Mouse (Mus musculus) monocyte, adult 2 months (primary cell): ENCODE results near the gene Abcc8.
A peak's percentile ranks its signal among the peaks of the same experiment; 100 is the strongest.
"Not testable (repeated sequence)": the region's sequence is repeated elsewhere in the genome, so short reads cannot be mapped to it uniquely, and the experiment has no call there.

Experiments used
- DNase-seq, 2 experiments: peaks; one replicate each; pipeline ENCODE4 v3.0.0; 2022; ENCODE audit warnings: low spot score in 2 of 2, low read depth in 1 of 2

Abcc8 gene

DNA sequence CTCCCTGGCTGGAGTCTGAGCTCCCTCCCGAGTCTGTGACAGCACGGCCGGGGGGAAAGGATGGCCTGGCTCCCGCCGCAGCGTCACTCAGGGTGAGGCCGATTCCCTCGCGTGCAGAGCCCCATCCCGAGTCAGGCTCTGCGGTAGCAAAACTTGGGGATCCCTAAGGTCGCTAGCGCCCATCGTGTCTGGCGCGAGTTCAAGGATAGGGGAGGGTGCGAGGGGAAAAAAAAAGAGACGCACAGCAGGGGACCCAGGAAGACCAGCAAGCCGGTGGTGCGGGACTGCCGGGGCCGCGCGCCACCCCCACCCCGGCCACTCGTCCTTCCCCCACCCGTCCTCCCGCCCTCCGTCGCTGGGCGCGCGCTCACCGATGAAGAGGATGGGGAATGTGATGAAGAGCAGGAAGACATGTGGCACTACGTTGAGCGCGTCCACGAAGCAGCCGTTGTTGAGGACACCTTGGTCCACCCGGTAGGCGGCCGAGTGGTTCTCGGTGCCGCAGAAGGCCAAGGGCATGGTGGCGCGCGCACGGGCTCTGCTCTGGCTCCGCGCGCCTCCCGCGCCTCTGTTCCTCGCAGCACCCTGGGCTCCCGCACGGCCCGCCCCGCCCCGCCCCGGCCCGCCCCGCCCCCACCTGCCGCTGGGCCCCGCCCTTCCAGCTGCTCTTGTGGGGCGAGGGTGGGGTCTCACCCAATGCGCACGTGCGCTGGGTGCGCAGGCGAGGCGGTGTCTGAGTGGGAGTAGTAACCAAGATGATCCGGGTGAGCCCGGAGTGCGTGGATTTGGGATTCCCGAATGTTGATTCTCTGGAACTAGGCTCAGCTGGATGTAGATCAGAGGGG is at the start of gene Abcc8:
Abcc8 (minus strand) TSS at position 603 of the 845 bp plus-strand sequence.
- DNase-seq = no peak

DNA sequence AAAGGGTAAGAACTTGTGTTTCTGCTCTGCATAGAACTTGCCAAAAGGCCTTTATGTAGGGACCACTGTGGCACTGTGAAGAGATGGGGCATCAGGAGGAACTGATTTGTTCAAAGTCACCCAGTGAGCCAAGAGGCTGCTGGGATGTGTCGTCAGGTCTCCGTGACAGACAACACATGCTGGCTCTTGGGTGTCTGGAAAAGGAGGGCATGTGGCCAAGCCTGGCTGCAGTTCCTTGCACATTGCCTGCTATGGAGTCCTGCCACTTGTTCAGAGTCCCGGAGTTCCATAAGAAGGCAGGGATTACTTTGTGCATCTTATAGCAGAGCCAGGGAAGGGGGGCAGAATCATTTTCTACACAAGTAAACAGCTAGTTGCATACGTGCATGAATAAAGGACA is 47.1 kb upstream of the Abcc8 start:
- no peak for DNase-seq

DNA sequence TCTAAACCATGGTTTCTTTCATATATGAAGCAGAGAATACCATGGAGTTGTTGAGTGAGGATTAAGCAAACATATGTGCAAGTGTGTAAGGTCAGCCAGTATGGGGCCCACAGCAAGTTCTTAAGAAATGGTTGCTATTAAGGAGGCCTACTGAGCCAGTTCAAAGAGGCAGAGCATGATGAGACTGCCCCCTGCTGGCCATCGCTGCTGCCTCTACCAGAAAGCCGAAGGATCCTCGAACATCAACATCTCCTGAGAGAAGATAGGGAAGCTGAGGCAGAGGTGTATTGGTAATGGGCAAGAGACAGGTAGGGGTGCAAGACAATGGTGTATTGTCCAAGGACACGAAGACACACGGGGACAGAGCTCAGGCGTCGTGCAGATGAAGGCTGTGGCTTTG is 46.4 kb upstream of the Abcc8 start:
- DNase-seq = no peak

DNA sequence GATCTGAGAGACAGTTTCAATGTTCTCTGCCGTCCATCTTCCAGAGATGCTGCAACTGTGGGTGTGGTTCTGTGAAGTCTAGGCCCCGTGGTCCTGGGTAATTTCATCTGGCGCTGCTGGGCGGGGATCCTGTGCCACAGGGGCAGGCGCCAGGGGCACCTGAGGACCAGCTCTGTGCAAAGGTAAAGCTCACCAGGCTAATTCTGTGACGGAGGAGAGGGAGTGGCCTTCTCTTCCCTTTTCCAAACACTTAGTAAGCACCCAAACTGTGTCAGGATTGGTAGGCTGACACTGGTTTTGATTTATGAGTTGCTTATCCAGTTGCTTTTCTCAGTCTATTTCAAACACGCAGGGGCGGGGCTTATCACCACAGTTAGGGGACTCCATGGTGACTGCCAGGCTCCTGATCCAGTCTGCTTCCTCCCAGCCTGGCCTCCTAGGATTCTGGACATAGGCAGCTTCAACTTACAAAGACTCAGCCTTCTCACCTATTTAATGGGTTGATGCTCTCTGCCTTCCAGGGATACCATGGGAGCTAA is 40.8 kb upstream of the Abcc8 start:
- DNase-seq = no peak

DNA sequence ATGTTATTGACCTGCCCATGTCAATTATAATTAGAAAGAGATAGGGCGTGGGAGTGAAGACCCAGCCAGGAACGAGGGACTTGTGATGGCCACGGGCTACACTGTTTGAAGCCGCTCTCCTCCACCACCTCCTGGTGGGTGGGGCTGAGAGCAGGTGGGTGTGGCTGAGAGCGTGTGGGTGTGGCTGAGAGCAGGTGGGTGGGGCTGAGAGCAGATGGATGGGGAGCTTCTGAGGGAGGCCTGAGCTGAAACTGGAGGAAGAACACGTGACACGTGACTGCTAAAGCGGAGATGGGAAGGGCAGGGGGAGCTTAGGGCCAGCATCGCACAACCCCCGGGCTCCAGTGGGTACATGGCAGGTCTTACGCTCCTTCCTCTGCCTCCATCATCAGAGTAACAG is 38.6 kb upstream of the Abcc8 start:
- DNase-seq = no peak

DNA sequence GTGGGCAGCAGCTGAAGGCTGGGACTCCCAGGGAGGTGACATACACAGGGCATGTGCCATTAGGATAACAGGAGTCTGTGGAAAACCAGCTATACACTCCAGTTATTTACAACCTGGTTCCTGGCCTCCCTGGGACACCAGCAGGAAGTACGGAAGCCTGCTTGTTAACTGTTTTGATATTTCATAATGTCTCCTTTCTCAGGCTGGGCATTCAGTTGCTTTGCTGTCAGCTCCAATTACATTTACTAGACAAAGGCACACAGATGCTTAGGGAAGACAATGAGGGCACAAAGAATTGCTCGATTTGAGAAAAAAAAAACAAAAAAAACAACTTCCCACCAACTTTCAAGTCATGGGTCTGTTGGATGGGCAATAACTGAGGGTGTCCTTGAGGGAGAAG is 36.6 kb upstream of the Abcc8 start:
- DNase-seq = no peak

DNA sequence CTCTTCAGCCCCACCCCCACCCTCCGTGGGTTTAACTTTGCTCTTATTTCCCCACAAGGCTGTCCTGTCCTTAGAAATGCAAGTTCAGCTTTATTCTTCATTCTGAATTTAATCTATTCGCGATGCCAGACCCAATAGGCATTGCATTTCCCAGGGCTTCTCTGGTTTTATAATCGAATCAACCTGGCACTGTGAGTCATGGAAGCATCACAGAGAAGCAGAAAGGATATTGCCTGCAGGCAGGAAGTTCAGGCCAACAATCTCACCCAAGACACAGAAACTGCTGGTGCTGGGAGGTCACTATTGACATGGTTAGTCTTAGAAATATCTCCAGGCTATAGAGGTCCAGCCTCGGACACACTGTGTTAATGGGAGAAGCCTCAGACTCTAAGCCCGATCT is 30.4 kb upstream of the Abcc8 start:
- no peak for DNase-seq

DNA sequence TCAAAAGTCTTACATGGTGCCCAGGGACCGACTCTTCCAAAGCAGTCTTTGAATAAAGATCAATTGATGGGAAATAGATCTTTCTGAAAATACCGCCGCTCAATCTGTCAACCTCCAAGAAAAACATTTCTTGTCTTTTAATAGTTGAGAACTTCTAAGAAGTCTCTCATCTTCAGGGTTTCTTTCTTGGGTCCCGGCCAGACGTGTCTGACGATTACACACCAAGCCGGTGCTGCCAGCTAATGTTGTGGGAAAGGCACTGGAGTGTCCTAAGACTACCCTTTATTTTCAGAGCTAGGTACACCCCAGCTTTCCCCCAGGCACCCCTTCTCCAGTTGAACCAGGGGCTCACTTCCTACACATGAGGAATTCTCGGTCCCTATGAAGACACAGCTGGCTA is 28.3 kb upstream of the Abcc8 start:
- no peak for DNase-seq

DNA sequence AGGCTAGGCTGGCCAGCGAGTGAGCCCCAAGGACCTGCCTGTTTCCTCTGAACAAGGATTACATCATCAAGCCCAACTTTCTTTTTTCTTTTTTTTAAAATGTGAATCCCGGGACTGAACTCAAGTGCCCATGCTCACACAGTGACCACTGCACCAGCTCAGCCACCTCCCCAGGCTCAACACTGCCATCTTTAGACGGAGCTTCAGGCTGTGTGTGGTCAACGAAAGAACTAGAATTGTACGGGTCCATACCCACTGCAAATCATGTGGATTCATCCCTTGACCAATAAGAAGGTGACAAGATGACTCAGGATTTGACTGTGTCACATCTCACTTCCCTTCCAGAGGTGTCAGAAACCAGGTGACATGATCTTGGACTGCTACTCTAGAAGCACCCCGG is 24.9 kb upstream of the Abcc8 start:
- DNase-seq = no peak

DNA sequence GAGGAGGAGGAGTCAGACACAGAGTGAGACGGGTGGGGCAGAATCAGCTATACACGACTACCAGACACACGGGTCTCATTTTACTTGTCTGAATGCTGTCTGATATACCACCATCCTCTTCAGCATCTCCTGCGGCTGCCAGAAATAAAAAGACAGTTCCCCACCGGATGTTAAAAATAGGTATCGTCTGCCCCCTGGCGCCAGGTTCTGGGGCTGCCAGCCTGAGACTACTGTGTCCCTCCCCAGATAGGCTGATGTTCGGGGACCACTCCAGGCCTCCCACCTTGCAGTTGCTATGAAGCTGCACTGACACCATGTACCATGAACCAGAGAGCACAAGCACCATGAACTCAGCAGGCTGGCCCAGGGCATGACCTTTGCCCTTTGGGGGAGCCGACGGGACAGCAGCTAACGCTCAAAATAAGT is 24.2 kb upstream of the Abcc8 start:
- DNase-seq = no peak

DNA sequence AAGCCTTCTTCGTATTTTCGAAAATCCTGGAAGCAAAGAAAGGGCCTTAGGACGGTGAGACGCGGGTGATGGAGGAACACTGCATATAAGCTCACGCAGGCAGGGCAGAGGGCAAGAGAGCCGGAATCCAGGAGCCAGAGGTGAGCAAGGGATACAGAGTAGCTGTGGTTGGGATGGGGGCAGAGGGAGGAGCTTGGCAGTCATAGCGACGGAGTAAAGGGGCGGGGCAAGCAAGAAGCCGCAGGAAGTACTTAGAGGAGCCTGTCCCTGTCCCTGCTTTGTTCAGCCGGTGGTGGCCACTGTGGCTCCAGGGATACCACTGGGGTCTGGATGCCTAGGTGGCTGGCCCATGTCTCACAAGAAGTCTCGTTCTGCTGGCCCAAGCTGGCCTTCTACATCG is 21.8 kb upstream of the Abcc8 start:
- no peak for DNase-seq

DNA sequence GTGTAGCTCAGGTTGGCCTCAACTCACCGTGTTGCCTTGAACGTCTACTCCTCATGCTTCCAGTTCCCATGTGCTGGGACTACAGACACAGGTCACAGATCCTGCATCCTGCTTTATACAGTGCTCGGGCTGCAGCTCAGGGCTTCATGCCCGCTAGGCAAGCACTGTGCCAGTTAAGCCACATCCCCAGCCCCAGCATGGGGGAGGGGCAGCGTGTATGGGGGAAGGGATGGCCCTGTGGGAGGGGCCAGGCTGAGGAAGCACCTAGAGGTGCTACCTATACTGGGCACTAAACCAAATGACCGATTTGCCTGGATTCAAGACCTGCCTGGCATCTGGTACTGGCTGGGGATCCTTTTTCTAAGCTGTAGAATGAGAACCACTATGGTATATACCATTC is 20.2 kb upstream of the Abcc8 start:
- DNase-seq = no peak

DNA sequence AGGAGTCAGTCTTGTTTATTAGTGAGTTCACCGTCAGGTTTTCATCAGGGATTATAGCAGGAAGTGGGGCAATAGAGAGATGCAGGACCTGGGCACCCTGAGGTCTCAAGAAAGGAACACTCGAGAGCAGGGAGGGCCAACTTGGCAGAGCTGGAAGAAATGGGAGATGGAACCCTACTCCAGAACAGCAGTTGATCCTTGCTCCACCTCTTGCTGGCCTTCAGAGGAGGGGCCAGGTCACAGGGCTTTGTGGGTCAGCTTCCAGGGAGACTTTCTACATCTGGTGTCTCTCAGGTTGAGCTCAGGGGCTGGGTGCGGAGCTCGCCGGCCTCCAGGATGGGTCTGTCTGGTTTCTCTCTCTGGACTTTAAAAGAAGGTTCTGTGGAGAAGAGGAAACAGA is 15.5 kb upstream of the Abcc8 start:
- no peak for DNase-seq

DNA sequence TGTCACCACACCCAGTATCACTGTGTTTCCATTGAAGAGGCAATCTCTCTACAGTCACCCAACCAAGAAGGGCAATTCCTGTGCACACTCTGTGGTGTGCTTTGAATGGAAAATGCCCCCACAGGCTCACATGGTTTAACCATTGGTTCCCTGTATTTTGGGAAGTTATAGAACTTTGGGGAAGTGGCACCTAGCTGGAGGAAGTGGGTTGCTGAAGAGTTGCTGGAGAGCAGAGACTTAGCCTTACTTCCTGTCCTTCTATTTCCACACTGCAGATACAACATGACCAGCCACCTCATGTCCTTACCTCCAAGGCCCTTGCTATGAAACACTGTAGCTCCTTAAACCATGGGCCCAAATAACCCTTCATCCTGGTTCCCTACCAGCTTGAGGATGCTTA is 4.4 kb upstream of the Abcc8 start:
- DNase-seq = peak in 1 of 2 experiments; percentile 5

DNA sequence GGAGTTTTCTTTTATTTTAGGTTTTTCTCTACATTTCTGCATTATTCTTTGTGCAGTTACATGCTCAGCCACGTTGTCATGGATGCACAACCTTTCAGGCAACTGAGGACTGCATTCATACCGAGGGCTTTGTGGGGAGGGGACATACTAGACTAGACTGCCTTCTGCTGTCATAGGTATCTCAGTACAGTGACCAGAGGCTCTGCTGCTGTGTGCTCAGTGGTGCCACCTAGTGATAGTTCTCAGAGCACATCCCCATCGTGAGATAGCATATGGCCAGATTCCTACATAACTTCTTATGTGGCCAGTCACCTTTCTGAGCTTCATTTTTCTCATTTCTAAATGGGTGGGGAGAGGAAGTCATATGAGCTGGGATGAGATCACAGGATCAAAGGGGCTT is 1.8 kb upstream of the Abcc8 start:
- no peak for DNase-seq

DNA sequence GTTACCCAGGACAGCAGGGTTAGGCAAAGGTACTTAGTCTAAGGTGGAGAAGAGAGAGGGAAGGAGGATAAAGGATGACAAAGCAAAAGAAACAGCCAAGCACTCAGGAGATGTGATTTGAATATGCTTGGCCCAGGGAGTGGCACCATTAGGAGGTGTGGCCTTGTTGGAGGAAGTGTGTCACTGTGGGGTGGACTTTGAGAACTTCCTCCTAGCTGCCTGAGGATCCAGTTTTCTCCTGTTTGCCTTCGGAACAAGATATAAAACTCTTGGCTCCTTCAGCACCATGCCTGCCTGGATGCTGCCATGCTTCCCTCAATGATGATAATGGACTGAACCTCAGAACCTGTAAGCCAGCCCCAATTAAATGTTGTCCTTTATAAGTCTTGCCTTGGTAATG is 10.9 kb downstream of the Abcc8 start:
- not testable (repeated sequence) for DNase-seq

DNA sequence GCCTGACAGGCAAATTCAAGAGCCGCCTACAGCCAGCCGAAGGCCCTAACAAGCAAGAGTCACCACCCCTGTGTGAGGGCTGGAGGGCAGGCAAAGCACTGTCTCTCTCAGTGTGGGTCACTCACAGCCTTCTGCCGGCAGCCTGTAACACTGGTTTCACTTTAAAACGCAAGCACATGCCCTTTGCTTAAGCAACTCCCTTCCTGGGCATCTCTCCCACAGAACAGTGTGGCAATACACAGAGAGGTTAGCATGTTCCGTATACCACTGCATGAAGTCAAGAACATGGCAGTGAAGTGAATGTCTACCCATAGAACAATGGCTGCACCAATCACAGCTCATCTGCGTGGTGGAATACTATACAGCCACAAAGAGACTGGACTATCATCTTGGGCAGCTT is 11.4 kb downstream of the Abcc8 start:
- DNase-seq = no peak

DNA sequence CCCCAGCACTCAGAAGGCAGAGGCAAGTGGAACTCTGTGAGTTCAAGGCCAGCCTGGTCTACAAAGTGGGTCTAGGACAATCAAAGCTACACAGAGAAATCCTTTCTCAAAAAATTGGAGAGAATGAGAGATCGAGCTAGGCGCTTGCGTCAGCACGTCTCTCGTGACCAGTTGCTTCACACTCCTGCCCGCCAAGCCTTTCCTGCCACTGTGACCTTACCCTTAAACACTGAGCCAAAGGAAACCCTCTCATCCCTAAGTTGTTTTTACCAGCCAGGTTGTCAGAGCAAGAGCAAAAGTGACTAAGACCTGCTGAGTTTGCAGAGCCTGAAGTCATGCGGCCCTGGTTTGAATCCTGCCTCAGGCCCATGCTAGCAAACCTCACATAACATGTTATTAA is 11.9 kb downstream of the Abcc8 start:
- no peak for DNase-seq

DNA sequence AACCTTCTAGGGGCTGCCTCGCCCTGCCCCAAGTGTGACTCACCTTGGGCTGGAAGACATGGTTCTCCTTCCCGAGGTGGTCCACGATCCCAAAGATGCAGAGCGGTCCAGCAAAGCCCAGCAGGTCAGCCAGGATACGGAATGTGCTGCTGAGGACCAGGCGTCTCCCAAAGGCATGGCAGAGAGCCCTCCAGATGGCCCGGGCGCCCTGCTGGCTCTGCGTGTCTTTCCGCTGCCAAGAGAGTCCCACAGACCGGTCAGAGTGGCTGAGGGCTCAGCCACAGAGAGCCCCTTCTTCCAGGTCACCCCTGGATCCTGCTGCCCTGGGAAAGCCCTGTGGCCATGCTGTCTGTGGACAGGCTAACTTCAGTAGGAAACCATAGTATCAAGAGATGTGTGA is 14.0 kb downstream of the Abcc8 start:
- DNase-seq = no peak

DNA sequence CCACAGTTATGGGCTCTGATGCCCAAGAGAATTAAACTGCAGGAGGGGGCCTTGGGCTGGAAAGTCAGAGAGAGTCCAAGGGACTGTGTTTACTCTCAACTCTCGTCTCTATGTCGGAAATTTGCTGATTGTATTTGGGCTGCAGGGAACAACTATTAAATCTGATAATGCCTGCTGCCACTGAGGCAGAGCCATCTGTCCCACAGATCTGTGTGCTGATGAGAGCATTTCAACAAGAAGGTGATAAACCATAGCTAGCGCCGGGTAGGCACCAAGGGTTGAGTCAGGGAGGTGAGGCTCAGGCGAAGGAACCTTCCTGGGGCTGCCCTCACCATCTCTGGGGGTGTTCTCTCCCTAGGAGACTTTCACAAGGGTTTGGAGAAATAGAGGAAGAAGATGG is 17.1 kb downstream of the Abcc8 start:
- no peak for DNase-seq

DNA sequence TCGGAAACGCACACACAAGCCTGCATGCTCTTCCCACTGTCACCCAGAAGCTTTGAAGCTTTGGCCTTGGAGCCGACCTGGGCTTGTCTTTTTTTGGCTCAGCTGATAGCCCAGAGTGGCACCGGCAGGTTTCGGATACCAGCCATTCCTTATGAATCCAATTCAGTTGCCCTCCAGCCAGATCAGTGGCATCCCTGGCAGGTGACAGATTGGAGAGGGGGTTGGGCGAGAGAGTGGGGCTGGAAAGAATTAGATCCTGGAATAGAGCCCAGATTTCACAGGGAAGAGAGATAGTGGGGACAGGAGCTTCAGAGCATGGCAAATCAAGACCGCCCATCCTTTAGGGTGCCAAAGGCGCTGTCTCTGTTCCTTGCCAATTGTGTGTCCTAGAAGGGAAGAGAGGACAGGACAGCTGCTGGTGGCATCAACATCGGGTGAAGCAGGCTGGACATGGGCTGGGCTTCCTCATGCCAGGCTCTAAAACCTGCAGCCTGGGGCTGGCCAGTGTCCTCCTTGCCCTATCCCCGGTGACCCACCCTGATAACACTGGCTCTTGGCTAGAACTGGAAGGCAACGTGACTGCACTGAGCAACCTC is 17.6 kb downstream of the Abcc8 start:
- DNase-seq = no peak

DNA sequence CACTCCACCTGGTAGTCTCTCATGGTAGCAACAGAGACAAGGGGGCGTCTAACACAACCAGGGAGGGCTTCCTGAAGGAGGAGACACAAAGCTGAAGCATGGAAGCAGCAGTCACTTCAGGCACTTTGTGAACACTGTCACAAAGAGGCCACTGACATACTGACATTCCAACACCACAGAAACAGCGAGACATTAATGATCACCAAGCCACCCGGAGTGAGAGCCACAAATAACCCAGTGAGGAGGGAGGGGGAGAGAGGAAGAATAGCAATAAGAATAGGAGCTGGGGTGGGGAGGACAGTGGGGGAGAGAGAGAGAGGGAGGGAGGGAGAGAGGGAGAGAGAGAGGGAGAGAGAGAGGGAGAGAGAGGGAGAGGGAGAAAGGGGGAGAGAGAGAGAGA is 18.2 kb downstream of the Abcc8 start:
- DNase-seq = no peak

DNA sequence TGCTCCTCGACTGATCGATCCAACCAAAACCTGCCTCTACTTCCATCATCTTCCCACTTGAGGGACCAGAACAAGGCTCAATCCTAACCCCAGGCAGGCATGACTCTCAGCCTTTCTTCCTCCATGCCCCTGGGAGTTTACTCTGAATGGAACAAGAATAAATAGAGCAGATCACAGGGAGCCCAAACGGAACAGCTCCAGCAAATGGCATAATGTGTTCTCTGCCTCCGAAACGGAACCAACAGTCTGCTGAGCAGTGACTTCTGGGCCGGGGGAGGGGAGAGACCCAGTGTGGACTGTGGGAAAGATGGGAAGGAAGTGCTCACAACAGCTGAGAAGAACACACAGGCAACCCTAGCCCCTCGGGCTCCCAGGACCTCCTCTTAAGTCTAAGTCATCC is 22.1 kb downstream of the Abcc8 start:
- DNase-seq = no peak
